8 mouse cellular contexts compared by ENCODE assay signal in the genomic region with DNA sequence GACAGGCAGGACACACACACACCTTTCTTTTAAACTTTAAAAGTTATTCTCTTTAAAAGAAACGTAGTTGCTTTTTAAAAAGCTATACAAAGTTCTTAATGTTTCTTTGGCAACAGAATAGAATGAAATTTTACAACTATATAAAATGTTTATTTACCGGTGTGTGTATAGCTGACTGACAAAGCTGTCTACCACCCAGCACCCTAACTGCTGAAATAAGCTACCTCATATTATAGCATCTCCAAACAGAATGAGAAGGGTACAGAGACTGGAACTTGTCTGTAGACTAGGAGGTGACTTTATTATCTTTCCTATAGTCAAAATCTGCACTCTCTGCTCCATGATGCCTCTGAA. TPM values are rescaled to one million over a fixed set of nuclear protein-coding genes. Genes with fewer than 3 reads are reported as not detected.
DNase-seq lines count a peak whose midpoint lies in the region; ATAC-seq and TF ChIP-seq lines count a peak whose summit lies in the region.

No protein-coding gene starts in this region.

- H3K9ac ChIP-seq in heart, embryonic 12.5 days = no peak overlapping the region
- no peak overlapping the region for H3K9ac ChIP-seq in liver, embryonic 12.5 days
- no peak overlapping the region for H3K9ac ChIP-seq in stomach, postnatal 0 days (ENCODE audit: low read length)

- H3K27ac ChIP-seq in heart, embryonic 12.5 days (ENCODE audit: poor library complexity, severe bottlenecking) = no peak overlapping the region
- peak overlapping the region; percentile 99 for H3K27ac ChIP-seq in thymus, adult 2 months (ENCODE audit: control insufficient read depth, insufficient read depth, low read length)
- H3K27ac ChIP-seq in liver, embryonic 12.5 days = no peak overlapping the region
- H3K27ac ChIP-seq in stomach, postnatal 0 days (replicated peaks) = peak overlapping the region; percentile 45

- no peaks in the 10 kb centered on the region for H3K36me3 ChIP-seq in heart, embryonic 12.5 days
- no peaks in the 10 kb centered on the region for H3K36me3 ChIP-seq in thymus, adult 2 months (ENCODE audit: control insufficient read depth, insufficient read depth, low read length)
- no peaks in the 10 kb centered on the region for H3K36me3 ChIP-seq in liver, embryonic 12.5 days
- H3K36me3 ChIP-seq in stomach, postnatal 0 days (ENCODE audit: control insufficient read depth, insufficient read depth, low read length) = no peaks in the 10 kb centered on the region

- no peak for TF ChIP-seq POLR2A in thymus, adult 2 months (IDR thresholded peaks at IDR 0.05; ENCODE audit: control insufficient read depth, extremely low read depth, insufficient read depth, low read length, poor library complexity)

- 53% methylated on average over 2 of the region's 2 CpGs for WGBS in heart, embryonic 12.5 days
- WGBS in thymus, adult 2 months = 27% methylated on average over 2 of the region's 2 CpGs
- WGBS in liver, embryonic 12.5 days (ENCODE audit: insufficient replicate concordance) = 51% methylated on average over 2 of the region's 2 CpGs
- 35% methylated on average over 2 of the region's 2 CpGs for WGBS in stomach, postnatal 0 days

- peak overlapping the region; percentile 44; the same call in 1 of the 2 replicates for H3K4me3 ChIP-seq in heart, embryonic 12.5 days
- H3K4me3 ChIP-seq in thymus, adult 2 months (ENCODE audit: control insufficient read depth, insufficient read depth, low read length) = no peak overlapping the region
- no peak overlapping the region for H3K4me3 ChIP-seq in liver, embryonic 12.5 days
- H3K4me3 ChIP-seq in stomach, postnatal 0 days (ENCODE audit: low read depth, low read length) = no peak overlapping the region

- peaks cover 20% of the 10 kb centered on the region for H3K4me1 ChIP-seq in heart, embryonic 12.5 days (replicated peaks)
- H3K4me1 ChIP-seq in thymus, adult 2 months (replicated peaks; ENCODE audit: control insufficient read depth, insufficient read depth, low read length) = peaks cover 10% of the 10 kb centered on the region
- H3K4me1 ChIP-seq in liver, embryonic 12.5 days = peaks cover 14% of the 10 kb centered on the region
- H3K4me1 ChIP-seq in stomach, postnatal 0 days (replicated peaks; ENCODE audit: control insufficient read depth, insufficient read depth) = peaks cover 2% of the 10 kb centered on the region; the same call in 1 of the 2 replicates

- no peak for TF ChIP-seq CTCF in thymus, adult 2 months (IDR thresholded peaks at IDR 0.05; ENCODE audit: borderline replicate concordance, control insufficient read depth, extremely low read depth, insufficient read depth, low read length, poor library complexity)
- TF ChIP-seq CTCF in stomach, postnatal 0 days (IDR thresholded peaks at IDR 0.05; ENCODE audit: low read depth) = no peak

- no peak for ATAC-seq in heart, embryonic 12.5 days (ENCODE audit: insufficient number of reproducible peaks, low FRiP score)
- no peak for ATAC-seq in liver, embryonic 12.5 days
- no peak for ATAC-seq in stomach, postnatal 0 days (ENCODE audit: low FRiP score, low TSS enrichment)
- no peak for ATAC-seq in activated CD4-positive, CD25-positive, alpha-beta regulatory T cell, adult 4 months

- no peaks in the 10 kb centered on the region for H3K9me3 ChIP-seq in heart, embryonic 12.5 days (replicated peaks)
- H3K9me3 ChIP-seq in liver, embryonic 12.5 days (replicated peaks) = no peaks in the 10 kb centered on the region
- no peaks in the 10 kb centered on the region for H3K9me3 ChIP-seq in stomach, postnatal 0 days (ENCODE audit: control insufficient read depth, low read length)

- no peaks in the 10 kb centered on the region for H3K27me3 ChIP-seq in heart, embryonic 12.5 days (replicated peaks)
- no peaks in the 10 kb centered on the region for H3K27me3 ChIP-seq in thymus, adult 2 months (ENCODE audit: control insufficient read depth, insufficient read depth, low read length)
- H3K27me3 ChIP-seq in liver, embryonic 12.5 days (replicated peaks) = peaks cover 8% of the 10 kb centered on the region; the same call in 1 of the 2 replicates
- no peaks in the 10 kb centered on the region for H3K27me3 ChIP-seq in stomach, postnatal 0 days (ENCODE audit: control insufficient read depth, insufficient read depth, low read length)

- H3K4me2 ChIP-seq in heart, embryonic 12.5 days = peak overlapping the region; percentile 70
- peak overlapping the region; percentile 73 for H3K4me2 ChIP-seq in liver, embryonic 12.5 days
- peak overlapping the region; percentile 65 for H3K4me2 ChIP-seq in stomach, postnatal 0 days (replicated peaks; ENCODE audit: low read depth)

- TF ChIP-seq EP300 in stomach, postnatal 0 days (optimal IDR thresholded peaks at IDR 0.05) = no peak

- no peak for DNase-seq in heart, adult 11 months
- DNase-seq in thymus, adult 2 months = no peak
- DNase-seq in thymus, postnatal 25 days = no peak
- no peak for DNase-seq in stomach, postnatal 0 days (ENCODE audit: low spot score)
- no peak for DNase-seq in testis, postnatal 14 days (ENCODE audit: low spot score)

RNA-seq across cellular contexts. Expression of a gene that starts 47.0 kb away (rescaled TPM):
- 69.2 and 73.6 TPM in 2 replicates for polyA plus RNA-seq in heart, embryonic 12.5 days (2016; fragmentation: Nextera tagmentation; extraction: Ambion mirVana)
- polyA plus RNA-seq in thymus, adult 2 months (2012; rRNA removed) = 37.0 and 40.7 TPM in 2 replicates
- 45.1 and 45.4 TPM in 2 replicates for polyA plus RNA-seq in liver, embryonic 12.5 days (2016; fragmentation: Nextera tagmentation; extraction: Ambion mirVana)
- 51.9 and 54.8 TPM in 2 replicates for polyA plus RNA-seq in stomach, postnatal 0 days (2015; fragmentation: Nextera tagmentation; extraction: Ambion mirVana)
- polyA plus RNA-seq in activated CD4-positive, CD25-positive, alpha-beta regulatory T cell, adult 4 months (2017; shearing (Covaris generic)) = 100 to 1,000 TPM; 171 to 206 TPM

Comparison
In these comparisons a context has a peak if more than half of its experiments do, and no peak if none do; other contexts are left out.
1. H3K27ac ChIP-seq: peak in thymus, adult 2 months (single experiment) and stomach, postnatal 0 days (single experiment); none in heart, embryonic 12.5 days (single experiment) and liver, embryonic 12.5 days (single experiment).
2. Peak in every context shown above with its lines, with median percentiles within 50 percentile points of each other: H3K4me2 ChIP-seq.